Mouse (Mus musculus): ENCODE data around the gene Tox3.

The Tox3 gene

DNA sequence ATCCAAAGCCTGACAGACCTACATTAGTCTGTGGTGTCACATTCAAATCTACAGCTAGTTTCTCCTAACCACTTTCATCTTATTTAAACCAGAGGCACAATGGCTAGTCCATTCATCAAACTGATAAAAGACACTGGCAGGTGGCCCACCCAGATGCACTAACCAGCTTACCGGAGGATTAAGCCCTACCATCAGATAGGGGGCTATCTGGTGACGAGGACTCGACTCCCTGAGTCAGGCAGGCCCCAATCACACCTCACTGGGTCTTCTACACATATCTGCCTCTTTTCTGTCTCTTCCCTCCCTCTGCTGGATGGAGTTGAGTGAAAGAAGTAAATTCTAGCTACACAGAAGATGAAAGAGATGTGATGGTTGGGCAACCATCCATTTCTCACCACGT, 24.3 kb downstream of the Tox3 start:
- peak; percentile 42 for DNase-seq

DNA sequence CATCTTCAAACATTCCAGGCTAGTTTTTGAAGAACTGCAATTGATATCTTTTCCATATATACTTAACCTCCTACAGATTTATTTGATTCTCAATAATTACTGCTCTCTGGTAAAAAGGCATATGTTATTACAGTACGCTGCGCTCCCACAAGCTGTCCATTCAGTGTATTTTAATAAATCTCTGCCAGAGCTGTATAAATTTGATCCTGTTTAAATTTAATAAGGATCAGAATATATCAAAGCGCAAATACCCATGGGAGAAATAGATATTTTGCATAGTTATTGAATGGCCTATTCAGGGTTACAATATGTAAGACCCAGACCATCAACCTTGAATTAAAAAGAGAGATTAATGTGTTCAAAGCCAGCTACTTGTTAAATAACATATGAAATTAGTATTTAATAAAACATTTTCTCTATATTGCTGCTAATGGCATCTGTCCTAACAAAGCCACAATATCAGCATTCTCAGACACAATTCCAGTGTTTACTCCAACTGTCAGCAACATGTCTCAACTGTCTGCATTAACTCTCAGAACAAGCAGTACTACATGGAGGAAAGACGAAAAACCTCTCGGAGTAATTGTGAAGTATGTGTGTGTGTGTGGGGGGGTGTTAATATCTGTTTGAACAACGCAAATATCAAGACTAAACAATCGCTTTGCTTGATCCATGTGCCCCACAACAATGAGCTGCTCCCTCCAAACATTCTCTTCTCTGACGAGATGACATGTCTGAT, 25.3 kb downstream of the Tox3 start:
- no peak for DNase-seq

DNA sequence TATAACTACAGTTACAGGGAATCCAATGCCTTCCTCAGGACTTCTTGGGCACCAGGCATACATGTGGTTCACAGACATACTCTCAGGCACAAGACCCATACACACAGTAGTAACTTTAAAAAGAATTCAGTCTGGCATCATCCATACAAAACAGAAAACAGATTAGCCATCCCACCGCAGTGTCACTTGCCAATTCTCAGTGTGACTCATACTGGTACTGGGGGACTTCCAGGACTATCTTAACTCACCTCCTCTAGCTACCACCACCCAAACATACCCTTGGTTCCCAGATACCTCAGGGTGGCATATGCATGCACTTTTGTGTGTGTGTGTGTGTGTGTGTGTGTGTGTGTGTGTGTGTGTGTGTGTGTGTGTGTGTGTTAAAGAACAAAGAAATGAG, 26.9 kb downstream of the Tox3 start:
- peak; percentile 31 for DNase-seq

DNA sequence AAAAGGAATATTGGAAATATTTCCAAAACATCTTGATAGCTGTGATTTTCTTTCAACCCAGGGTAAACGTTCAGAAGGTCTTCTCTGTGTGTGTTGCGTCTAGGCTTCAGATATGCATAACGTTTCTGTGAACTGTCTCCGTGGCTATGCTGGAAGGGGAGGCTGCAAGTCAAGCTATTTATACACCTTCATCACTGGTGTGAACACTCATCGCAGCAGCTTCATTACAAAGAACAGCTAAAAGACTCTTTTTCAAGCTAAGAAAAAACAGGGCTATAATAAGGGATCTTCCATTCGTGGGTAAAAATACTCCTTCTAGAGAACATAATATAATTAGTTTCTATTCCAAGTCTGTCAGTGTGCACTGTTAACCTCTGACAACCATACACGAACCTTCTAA, 33.8 kb downstream of the Tox3 start:
- DNase-seq, result peak; percentile 16

- DNase-seq, result peak; percentile 31
Measured at GRCm38 (mm10) chr8:90302951-90303350, 45.2 kb downstream of the Tox3 start.

DNA sequence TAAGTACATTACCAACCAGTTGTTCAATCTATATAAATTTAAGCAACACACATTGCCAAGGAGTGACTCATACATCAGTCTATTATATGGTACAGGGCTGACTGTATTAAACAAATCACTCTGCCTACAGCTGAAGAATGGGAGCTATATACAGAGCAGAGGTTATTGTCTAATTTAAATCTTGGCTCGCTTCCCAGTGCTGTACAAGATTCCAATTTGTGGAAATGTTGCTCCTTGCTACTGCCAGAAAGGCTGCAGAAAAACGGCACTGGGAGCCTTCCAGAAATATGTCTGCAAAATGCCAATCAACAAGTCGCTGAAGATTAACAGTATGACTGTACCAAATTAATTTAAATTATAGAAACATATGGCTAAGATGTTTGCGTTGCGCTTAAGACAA, 45.9 kb downstream of the Tox3 start:
- DNase-seq, result peak; percentile 39

DNA sequence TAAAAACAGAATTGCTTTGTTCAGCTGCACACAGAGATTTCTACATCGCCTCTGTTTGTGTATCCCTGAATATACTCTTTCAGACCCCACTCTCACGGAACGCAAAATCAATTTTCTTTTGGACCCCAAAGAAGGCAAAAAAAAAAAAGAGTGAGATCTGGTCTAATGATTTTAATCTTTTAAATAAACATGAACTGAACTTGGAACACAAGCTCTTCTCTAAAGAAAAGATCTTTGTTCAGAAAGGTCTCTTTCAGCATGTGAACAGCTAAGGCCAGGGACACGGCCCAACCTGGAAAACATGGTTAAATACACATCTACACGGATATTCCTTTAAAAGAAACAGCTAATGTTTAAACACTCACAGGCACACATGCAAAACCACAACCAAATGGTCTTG, 46.6 kb downstream of the Tox3 start:
- DNase-seq, result no peak

- DNase-seq, result no peak
Measured at GRCm38 (mm10) chr8:90300973-90301372, 47.2 kb downstream of the Tox3 start.

GRCm38 (mm10) chr8:90294061-90294460, 54.1 kb downstream of the Tox3 start:
- DNase-seq, result no peak

GRCm38 (mm10) chr8:90290811-90291210, 57.3 kb downstream of the Tox3 start:
- DNase-seq, result no peak

DNA sequence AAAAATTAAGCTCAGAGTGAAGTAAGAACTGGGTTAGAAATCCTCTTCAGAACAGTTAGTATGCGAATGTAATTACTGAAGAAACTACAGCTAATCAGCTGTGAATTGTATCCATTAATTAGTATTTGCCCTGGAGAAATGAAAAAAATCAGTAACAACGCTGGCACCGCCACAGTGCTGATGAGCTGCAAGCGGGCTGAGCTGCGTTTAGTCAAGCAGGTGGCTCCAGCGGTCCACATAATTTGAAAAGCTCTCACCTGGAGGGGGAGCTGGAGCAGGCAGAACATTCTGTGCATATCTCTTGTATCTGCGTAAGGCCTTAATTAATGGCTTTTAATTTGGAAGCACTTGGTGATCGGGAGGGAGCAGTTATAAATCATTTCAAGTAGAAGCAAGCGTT, 71.4 kb downstream of the Tox3 start:
- peak; percentile 18 for DNase-seq

GRCm38 (mm10) chr8:90273182-90273581, 75.0 kb downstream of the Tox3 start:
- DNase-seq, result peak; percentile 9

GRCm38 (mm10) chr8:90271920-90272319, 76.2 kb downstream of the Tox3 start:
- no peak for DNase-seq

- peak; percentile 48 for DNase-seq
Measured at GRCm38 (mm10) chr8:90267698-90268256, 80.4 kb downstream of the Tox3 start.

GRCm38 (mm10) chr8:90266986-90267385, 81.2 kb downstream of the Tox3 start:
- no peak for DNase-seq

GRCm38 (mm10) chr8:90266239-90266638, 81.9 kb downstream of the Tox3 start:
- peak; percentile 44 for DNase-seq

DNA sequence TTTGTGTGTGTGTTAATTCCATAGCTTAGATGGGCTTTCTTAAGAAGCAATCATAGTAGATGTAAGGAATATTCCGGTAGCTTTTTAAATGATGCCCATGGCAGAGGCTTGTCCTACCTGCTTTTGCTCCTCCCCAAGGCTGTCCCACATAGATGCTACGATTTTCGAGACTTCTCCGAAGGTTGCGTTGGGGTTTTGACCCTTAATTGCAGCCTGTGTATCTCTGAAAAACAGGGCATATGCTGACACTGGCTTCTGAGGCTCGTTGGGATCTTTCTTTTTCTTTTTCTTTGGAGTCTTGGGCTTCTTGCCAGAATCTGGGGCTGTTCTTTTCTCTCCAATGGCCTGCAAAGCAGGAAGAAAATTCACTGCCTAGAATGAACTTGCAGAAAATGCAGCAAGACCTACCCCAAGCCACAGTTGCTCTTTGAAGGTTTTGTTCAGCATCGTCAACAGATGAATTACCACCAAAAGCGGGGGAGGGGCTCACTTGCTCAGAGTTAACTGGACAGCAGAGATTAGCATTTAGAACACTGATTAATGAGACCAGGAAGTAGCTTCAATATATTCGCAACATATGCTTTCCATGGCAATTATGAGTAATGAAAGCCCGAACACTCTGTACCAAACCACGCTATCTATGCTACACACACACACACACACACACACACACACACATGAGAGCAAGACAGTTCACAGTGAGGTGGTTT, 93.8 kb downstream of the Tox3 start:
- DNase-seq, result no peak

- DNase-seq, result no peak
Measured at GRCm38 (mm10) chr8:90246357-90246756, 101.8 kb downstream of the Tox3 start.

DNA sequence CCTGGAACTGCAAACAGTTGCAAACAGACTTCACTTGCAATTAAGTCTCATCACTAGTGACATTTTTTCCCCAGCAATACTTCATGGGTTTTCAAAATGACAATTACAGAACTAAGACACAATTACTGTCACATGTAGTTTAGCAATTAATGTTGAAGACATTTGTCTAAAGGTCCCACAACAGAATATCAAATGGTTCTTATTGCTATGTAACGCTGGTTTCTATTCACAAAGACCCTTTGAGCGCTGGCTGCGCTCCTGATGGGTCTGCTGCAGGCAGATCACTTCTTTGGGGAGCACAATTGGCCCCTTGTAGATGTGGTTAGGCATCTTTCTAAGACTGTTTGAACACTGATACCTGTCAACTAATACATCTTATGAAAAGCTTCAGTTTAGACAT, 102.3 kb downstream of the Tox3 start:
- no peak for DNase-seq

GRCm38 (mm10) chr8:90245187-90245586, 103.0 kb downstream of the Tox3 start:
- DNase-seq, result no peak

DNA sequence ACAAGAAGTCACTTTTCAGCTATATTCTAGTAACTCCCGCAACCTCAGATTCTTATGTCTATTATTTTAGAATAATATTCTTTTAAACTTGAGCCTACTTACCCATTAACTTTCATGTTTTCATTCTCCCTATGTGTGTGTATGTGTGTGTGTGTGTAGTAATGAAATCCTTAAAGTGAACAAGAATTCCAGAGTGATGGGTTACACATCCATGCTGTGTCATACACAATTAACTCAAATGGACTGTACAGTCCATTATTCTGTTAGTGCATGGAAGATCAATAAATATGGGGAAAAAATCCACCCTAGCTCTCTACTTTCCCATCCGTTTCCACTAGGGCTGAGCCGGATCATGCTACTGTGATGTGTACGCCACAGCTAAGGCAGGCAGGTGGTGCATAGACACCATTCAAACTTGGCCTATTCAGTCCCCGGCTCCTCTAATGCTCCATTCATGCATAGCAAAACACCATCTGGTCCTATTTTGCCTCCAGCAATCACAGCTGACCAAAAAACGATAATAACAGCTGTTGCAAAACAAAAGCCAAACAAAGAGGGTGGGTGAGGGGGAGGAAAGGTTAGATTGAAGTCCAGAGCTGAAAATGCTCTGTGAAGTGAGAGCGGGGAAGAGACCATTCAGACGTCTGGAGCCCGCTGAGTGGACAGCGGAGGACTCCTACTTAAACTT, 103.5 kb downstream of the Tox3 start:
- peak; percentile 89 for DNase-seq

GRCm38 (mm10) chr8:90243957-90244356, 104.2 kb downstream of the Tox3 start:
- no peak for DNase-seq

GRCm38 (mm10) chr8:90242351-90242750, 105.8 kb downstream of the Tox3 start:
- no peak for DNase-seq

- peak; percentile 24 for DNase-seq
Measured at GRCm38 (mm10) chr8:90241461-90241860, 106.7 kb downstream of the Tox3 start.
